Mouse (Mus musculus) limb, embryonic 14.5 days (tissue): ENCODE data around the gene Ripply1. TPM values are rescaled to one million over a fixed set of nuclear protein-coding genes. Genes with fewer than 3 reads are reported as not detected.

ENCODE experiments used
- ATAC-seq: fragments of 200-750 bp; cut with Nextera tagmentation; 2 replicates; pipeline ENCODE4 v1.8.0; 2017; ENCODE audit warnings: low read depth, moderate number of reproducible peaks, moderate TSS enrichment; ENCODE audit not compliant: low FRiP score
- DNase-seq: peaks from one replicate; pipeline ENCODE4 v3.0.0-alpha.2; 2015; ENCODE audit warnings: low spot score
- H3K27ac ChIP-seq: fragments of 300-500 bp; sonication (generic); replicated peaks from 2 replicates; pipeline ENCODE4 v1.5.1; 2014; ENCODE audit warnings: low read depth, mild to moderate bottlenecking, low read length, moderate library complexity, mixed read lengths
- H3K27me3 ChIP-seq: fragments of 300-500 bp; sonication (generic); 2 replicates; pipeline ENCODE4 v1.6.1; 2014; ENCODE audit warnings: low read length, mixed read lengths; ENCODE audit not compliant: control insufficient read depth, insufficient read depth
- H3K36me3 ChIP-seq: fragments of 300-500 bp; sonication (generic); 2 replicates; pipeline ENCODE4 v1.6.1; 2014; ENCODE audit warnings: mild to moderate bottlenecking, low read length, moderate library complexity, mixed read lengths; ENCODE audit not compliant: control insufficient read depth, insufficient read depth
- H3K4me1 ChIP-seq: fragments of 300-500 bp; sonication (generic); 2 replicates; pipeline ENCODE4 v1.6.1; 2014; ENCODE audit warnings: antibody characterized with exemption, low read length, mixed read lengths; ENCODE audit not compliant: control insufficient read depth, insufficient read depth
- H3K4me2 ChIP-seq: fragments of 300-500 bp; sonication (generic); replicated peaks from 2 replicates; pipeline ENCODE4 v1.6.1; 2014; ENCODE audit warnings: low read depth, mild to moderate bottlenecking, low read length, moderate library complexity; ENCODE audit not compliant: severe bottlenecking
- H3K4me3 ChIP-seq: fragments of 300-500 bp; sonication (generic); replicated peaks from 2 replicates; pipeline ENCODE4 v1.5.1; 2014; ENCODE audit warnings: low read length
- H3K9ac ChIP-seq: fragments of 300-500 bp; sonication (generic); 2 replicates; pipeline ENCODE4 v1.6.1; 2014; ENCODE audit warnings: mild to moderate bottlenecking, low read depth, low read length, moderate library complexity; ENCODE audit not compliant: severe bottlenecking
- H3K9me3 ChIP-seq: fragments of 300-500 bp; sonication (generic); 2 replicates; pipeline ENCODE4 v1.6.1; 2016; ENCODE audit warnings: low read length; ENCODE audit not compliant: control insufficient read depth
- POLR2A ChIP-seq: fragments of 200-500 bp; IDR thresholded peaks from 2 replicates; pipeline ENCODE4 v1.8.0; 2012; ENCODE audit warnings: inconsistent platforms, mild to moderate bottlenecking, moderate library complexity, borderline replicate concordance; ENCODE audit not compliant: insufficient read depth, insufficient read length; ENCODE audit errors: extremely low read depth
- WGBS: fragments of 180-500 bp; shearing (Covaris S2); extraction: QIAGEN DNeasy Blood & Tissue Kit; methylation state at CpG from one replicate; pipeline ENCODE4 v1.1.7; 2014; 5-methylcytosine and 5-hydroxymethylcytosine counted together
- polyA plus RNA-seq, 2 experiments: library from polyadenylated mRNA; depleted of rRNA in 1 of 2; stranded (reverse) in 1 of 2; unstranded in 1 of 2; fragments of >200 nt; fragmentation: Nextera tagmentation in 1 of 2; extraction: Ambion mirVana in 1 of 2; gene quantifications; 2 replicates each; pipeline versions ENCODE4 v1.2.1 to v1.2.3; 2012 to 2014

Ripply1 gene
- polyA plus RNA-seq, 2 experiments: 2.9 TPM; not detected in 1

DNA sequence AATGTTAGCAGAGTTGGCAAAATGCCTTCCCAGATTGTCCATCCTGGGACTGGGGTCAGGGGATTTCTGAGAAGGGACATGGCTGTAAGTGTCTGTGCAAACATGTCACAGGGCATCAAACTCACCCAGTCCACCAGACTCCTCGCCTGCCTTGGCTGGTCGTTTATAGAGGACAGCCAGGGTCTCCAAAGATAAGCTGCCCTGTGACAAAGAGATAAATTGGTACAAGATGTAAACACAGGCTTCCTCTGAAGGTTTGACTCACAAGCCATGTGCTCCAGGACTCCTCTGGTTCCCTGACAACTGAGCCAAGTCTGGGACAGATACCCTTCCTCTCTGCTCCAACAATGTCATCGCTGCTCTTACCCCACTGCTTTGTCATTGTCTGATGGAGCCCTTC, 1.2 kb downstream of the Ripply1 start:
- ATAC-seq: no peak
- no peak for TF ChIP-seq POLR2A
- no peaks in the 10 kb centered on the region for H3K9me3 ChIP-seq

GRCm38 (mm10) chrX:139779401-139779800, 2.8 kb downstream of the Ripply1 start:
- no peak overlapping the region for H3K4me3 ChIP-seq
- no peaks in the 10 kb centered on the region for H3K9me3 ChIP-seq
- no peak overlapping the region for H3K4me2 ChIP-seq
- no peak for ATAC-seq
- 52% methylated on average over 5 of the region's 5 CpGs for WGBS
- no peaks in the 10 kb centered on the region for H3K36me3 ChIP-seq
- no peak overlapping the region for H3K9ac ChIP-seq
- no peaks in the 10 kb centered on the region for H3K4me1 ChIP-seq
- DNase-seq: no peak
- H3K27ac ChIP-seq: no peak overlapping the region
- no peak for TF ChIP-seq POLR2A
- no peaks in the 10 kb centered on the region for H3K27me3 ChIP-seq

More for the DNA sequence above, 1.2 kb downstream of the Ripply1 start:
- DNase-seq: no peak
- Histone ChIP-seq H3K4me1 (no peaks in the 10 kb centered on the region), H3K27ac (no peak overlapping the region), H3K4me3 (no peak overlapping the region), H3K4me2 (no peak overlapping the region), H3K9ac (no peak overlapping the region), H3K36me3 (no peaks in the 10 kb centered on the region), H3K27me3 (no peaks in the 10 kb centered on the region; the same call in 1 of the 2 replicates)
- WGBS: 42% methylated on average over 3 of the region's 3 CpGs

DNA sequence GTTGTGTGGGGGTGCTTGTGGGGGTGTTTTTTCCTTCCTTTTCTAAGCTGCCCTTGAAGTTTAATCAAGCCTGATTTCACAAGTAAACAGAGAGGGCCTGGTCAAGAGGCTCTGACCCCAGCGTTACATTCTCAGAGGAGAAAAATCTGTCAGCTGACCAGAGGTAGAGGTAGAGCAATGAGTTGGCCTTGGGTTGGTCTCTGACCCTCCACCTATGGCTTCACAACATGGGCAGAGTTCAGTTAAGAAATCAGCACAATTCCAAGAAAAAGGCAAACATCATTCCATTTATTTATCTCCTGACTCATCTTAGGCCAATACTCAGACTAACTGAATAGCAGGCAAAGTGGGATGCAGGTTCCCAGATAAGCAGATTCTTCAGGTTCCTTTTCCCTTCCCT, 3.3 kb downstream of the Ripply1 start:
- ATAC-seq: no peak
- H3K27me3 ChIP-seq: no peaks in the 10 kb centered on the region

GRCm38 (mm10) chrX:139777357-139777756, 4.8 kb downstream of the Ripply1 start:
- Histone ChIP-seq H3K9ac (no peak overlapping the region), H3K4me1 (no peaks in the 10 kb centered on the region), H3K9me3 (no peaks in the 10 kb centered on the region), H3K36me3 (no peaks in the 10 kb centered on the region), H3K4me2 (no peak overlapping the region), H3K4me3 (no peak overlapping the region), H3K27me3 (no peaks in the 10 kb centered on the region), H3K27ac (no peak overlapping the region)
- TF ChIP-seq POLR2A: no peak
- ATAC-seq (no peak), DNase-seq (no peak)
- WGBS: 51% methylated on average over 4 of the region's 4 CpGs

More for the DNA sequence above, 3.3 kb downstream of the Ripply1 start:
- no peak overlapping the region for H3K9ac ChIP-seq
- no peak overlapping the region for H3K4me2 ChIP-seq
- H3K4me3 ChIP-seq: no peak overlapping the region
- no peaks in the 10 kb centered on the region for H3K4me1 ChIP-seq
- WGBS: 79% methylated on average over 1 of the region's 1 CpGs
- no peak overlapping the region for H3K27ac ChIP-seq
- TF ChIP-seq POLR2A: no peak
- no peaks in the 10 kb centered on the region for H3K9me3 ChIP-seq
- no peak for DNase-seq
- no peaks in the 10 kb centered on the region for H3K36me3 ChIP-seq

- Histone ChIP-seq H3K9ac (no peak overlapping the region), H3K9me3 (no peaks in the 10 kb centered on the region), H3K4me1 (no peaks in the 10 kb centered on the region), H3K4me2 (no peak overlapping the region), H3K36me3 (no peaks in the 10 kb centered on the region), H3K27ac (no peak overlapping the region), H3K4me3 (no peak overlapping the region), H3K27me3 (no peaks in the 10 kb centered on the region)
- WGBS: 66% methylated on average over 7 of the region's 7 CpGs
- no peak for TF ChIP-seq POLR2A
- ATAC-seq: no peak
- DNase-seq: no peak
Measured at GRCm38 (mm10) chrX:139775084-139775612, 7.0 kb downstream of the Ripply1 start.
